Mouse (Mus musculus): ENCODE results near the gene Clstn3. TPM values are rescaled to one million over a fixed set of nuclear protein-coding genes. Genes with fewer than 3 reads are reported as not detected.
"Not testable (repeated sequence)": the region's sequence is repeated elsewhere in the genome, so short reads cannot be mapped to it uniquely, and the experiment has no call there.

Gene Clstn3
- total RNA-seq, 2 experiments from 2014 or later, result 272 to 280 TPM

DNA sequence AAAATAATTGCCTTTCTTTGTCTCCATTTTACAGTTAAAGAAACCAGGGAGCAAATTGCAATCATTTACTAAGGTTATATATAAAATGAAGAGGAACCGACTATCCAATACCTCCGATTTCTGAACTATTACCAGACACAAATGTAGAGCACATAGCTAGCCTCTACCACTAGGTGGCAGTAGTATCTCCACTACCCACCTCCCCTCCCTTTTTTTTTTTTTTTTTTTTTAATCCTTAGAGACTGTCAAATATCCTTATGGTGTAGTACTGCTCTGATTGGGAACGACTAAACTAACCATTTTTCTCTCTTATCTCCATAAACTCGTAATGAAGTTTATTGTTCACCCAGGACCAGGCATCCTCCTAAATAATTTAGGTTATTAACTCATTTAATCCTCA lies 15.7 kb upstream of the Clstn3 start:
- no peak for DNase-seq (ENCODE audit: low spot score in 2 of 2)

DNA sequence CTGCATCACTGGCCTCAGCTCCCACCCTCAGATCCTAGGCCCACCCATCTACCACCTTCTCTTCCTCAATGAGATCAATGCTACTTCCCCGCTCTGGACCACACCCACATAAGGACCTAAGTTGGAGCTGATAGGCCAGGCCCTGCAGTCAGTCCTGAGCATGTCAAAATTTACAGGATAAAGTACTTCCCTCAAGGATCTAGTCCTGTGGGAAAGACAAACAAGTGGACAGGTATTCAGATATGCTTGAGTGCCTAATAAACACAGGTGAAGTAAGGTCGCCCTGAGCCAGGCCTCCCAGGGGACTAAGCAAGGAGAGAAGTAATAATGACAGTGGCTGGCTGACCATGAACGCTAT lies 15.0 kb upstream of the Clstn3 start:
- no peak for DNase-seq (ENCODE audit: low spot score in 2 of 2)

DNA sequence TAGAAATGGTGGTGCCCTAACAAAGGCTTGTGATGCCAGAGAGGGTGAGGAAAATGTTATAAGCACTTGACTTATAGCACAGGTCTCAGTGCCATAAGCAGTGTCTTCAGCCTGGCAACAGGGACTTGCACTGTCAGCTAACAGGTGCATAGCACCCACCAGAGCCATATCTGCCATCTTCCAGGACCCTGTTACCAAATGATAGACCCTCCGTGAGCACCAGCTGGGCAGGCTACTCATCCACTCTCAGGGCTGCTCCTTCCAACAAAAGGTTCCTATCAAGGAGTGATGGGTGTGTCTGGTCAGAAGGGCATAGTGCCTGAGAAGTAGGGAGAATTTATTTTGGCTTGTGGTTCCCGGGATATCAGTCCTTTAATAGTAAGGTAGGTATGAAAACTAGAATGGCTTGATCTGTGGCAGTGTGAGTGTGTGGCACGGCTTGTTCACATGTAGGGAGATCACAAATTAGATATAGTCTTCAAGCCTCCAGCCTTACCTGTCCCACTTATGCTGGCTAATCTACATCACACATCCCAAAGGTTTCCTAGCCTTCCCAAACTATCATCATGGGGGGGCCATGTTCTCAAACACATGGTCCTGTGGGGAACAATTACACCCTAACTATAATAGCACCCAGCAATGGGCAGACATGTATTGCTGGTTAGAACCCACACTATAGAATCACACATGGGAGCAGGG lies 14.4 kb upstream of the Clstn3 start:
- DNase-seq (ENCODE audit: low spot score in 2 of 2), result no peak

DNA sequence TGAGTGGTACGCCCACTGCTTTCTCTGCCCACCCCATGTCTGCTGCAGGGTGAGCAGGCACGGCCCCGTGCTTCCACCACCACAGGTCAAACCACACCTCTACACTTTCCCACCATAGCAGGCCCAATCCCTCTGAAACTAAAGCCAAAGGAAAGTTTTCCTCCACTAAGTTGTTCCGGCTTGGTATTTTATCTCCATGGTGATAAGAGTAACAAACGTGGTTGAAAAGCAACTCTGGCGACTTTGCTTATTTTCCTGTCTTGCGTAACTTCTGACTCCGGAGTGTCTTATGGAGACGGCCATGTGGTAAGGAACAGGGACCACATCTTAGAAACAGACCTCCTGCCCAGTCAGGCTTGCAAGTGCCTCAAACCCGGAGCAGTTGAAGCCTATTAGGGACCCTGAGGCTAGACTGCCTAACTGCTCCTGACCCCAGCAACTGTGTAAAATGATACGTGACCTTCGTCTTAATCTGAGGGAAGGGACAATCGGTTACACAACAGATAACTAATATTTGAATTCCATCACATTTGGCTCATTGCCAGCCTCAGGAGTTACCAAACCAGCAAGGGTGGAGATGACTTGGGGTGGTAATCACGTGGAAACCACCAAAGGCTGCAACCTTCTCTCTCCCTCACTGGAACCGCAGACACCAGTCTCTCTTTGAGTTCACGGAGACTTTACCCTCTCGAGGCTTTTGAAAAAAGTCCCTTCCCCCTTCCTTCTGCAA lies 13.5 kb upstream of the Clstn3 start:
- no peak for DNase-seq (ENCODE audit: low spot score in 2 of 2)

DNA sequence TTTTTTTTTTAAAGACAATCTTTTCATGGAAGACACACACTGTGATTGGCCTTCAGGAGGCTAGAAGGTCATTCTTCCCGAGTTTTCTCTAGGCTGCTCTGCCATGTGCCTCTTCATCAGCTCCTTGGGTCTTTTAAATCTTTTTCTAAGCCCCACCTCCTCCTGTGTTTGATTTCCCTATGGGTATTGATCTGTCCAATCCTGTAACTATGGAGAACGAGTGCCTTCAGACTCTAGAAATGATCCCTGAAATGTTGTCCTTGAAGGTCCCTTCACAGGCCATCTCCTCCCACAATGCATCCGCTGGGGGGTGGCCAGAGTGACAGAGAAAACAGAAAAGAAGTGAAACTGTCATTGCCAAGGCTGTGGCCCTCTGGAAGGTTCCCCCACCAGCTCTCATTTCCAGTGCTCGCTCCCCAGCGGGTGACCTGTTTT lies 12.6 kb upstream of the Clstn3 start:
- no peak for DNase-seq (ENCODE audit: low spot score in 2 of 2)

DNA sequence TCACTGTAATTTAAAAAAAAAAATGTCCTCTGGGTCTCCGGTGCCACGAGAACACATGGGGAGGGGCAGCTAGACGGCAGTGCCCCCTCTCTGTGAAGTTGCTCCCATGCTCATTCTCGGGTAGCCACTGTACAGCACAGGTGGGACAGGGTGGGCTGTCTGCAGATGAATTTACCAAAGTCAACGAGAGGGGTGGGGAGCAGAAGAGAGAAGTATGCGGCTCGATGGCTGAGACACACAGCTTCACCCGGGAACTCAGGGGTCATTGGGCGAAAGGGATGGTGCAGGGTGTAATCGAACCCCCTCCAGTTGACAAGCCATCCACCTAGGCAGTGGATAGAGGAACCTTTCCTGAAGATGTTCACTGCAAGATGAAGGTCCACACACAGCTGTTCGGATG lies 12.2 kb upstream of the Clstn3 start:
- DNase-seq (ENCODE audit: low spot score in 2 of 2), result no peak

DNA sequence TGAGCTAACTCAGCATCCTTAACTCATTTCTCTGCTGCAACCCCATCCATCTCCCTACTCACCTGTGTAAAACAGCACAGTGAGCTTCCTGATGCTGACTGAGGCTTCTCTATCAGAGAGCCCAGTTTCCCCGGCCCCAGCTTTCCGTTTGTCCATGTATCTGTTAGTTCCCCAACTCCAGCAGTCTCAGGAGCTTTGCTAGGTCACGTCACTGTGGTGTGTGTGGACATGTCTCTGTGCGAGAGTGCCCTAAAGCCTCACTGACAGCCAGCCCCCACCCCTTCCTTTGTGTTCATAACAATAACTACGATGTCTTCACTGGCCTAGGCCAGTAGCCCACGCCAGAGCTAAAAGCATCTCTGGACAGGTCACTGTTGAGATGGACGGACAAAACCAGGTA lies 11.6 kb upstream of the Clstn3 start:
- no peak for DNase-seq (ENCODE audit: low spot score in 2 of 2)

DNA sequence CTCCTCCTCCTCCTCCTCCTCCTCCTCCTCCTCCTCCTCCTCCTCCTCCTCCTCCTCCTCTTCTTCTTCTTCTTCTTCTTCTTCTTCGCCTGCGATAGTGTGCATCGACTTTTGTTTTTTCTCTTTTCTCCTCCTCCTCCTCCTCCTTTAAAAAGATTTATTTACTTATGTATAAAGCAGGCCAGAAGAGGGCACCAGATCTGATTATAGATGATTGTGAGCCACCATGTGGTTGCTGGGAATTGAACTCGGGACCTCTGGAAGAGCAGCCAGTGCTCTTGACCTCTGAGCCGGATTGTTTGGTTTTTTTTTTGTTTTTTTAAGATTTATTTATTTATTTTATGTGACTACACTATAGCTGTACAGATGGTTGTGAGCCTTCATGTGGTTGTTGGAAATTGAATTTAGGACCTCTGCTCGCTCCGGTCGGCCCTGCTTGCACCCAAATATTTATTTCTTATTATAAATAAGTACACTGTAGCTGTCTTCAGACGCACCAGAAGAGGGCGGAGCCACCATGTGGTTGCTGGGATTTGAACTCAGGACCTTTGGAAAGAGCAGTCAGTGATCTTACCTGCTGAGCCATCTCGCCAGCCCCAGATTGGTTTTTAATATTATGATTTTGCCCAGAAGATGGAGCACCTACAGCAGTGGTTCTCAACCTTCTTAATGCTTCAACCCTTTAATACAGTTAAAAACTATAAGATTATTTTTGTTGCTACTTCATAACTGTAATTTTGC lies 10.9 kb upstream of the Clstn3 start:
- DNase-seq (ENCODE audit: low spot score in 2 of 2), result not testable (repeated sequence)

DNA sequence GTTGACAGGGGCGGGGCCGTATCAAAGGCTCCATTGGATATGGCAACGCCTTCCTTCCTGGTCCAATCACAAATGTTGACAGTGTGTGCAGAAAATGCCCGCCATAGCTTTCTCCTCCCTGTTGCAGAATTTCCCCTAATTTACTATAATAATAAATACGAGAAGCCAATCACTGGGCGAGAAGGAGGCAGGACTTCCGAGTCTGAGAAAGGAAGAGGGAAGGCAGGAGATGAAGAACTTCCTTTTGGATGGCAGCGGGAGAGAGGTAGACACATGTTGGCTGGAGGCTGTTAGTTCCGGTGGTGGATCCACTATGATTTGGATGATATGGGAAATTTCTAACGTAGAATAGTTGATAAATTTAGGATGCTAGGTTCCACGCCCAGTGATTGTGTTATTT lies 10.0 kb upstream of the Clstn3 start:
- no peak for DNase-seq (ENCODE audit: low spot score in 2 of 2)

DNA sequence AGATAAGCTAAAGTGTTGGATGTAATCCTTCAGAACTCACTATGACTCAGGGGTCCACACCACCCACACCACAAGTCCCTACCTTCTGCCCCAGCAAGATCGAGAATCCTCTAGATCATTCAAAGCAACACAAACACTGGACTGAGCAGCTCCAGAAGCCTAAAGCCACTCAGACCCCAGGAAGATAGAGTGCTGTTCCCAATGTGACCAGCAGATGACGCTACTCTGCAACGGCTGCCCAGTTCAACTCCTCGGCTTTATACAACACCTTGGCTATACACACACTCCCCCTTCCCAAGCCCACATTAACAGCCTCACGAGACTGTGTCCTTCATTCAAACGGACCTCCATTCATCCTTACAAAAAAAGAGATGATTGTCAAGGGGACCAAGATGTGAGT lies 8.2 kb upstream of the Clstn3 start:
- peak; percentile 64 to 66 for DNase-seq (ENCODE audit: low spot score in 2 of 2)

DNA sequence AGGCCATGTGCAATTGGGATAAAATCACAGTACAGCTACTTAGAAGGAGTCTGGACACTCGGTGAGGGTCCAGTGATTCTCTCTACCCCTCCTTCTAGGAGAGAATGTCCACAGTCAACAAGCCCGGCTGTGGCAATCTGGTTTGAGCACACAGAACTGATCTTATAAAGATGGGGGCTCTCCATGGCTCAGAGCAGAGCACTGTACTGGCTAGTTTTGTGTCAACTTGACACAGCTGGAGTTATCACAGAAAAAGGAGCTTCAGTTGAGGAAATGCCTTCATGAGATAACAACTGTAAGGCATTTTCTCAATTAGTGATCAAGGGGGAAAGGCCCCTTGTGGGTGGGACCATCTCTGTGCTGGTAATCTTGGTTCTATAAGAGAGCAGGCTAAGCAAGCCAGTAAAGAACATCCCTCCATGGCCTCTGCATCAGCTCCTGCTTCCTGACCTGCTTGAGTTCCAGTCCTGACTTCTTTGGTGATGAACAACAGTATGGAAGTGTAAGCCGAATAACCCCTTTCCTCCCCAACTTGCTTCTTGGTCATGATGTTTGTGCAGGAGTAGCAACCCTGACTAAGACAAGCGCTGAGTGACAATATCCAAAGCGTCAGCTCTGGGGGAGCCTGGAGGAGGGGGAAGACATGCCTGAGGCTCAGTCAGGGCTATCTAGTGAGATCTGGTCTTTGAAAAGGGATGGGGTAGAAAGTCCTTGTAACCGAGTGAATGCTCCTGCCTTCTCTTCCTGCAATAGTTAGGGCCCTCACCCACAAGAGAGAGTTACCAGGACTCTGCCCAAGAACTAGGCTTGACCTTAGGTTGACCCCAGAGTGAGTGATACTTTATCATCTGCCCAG lies 7.4 kb upstream of the Clstn3 start:
- not testable (repeated sequence) for DNase-seq (ENCODE audit: low spot score in 2 of 2)

DNA sequence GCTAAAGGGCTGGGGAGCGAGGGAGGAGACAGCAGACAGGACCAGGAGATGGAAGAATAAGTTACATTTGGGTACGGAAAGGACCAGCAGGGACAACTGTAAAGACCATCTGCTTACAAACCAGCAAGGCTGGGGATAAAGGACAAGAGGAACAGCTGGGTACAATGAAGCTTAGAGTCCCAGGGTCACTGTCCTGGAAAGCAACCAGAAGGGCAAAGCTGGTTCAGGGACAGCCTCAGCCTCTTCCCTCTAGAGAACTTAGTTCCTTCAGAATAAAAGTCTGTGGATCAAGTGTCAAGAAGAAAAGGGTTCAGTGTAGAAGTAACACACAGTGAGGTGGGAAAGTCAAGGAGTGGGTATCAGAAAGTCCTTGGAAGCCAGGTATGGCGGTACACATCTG lies 6.5 kb upstream of the Clstn3 start:
- DNase-seq (ENCODE audit: low spot score in 2 of 2), result no peak

DNA sequence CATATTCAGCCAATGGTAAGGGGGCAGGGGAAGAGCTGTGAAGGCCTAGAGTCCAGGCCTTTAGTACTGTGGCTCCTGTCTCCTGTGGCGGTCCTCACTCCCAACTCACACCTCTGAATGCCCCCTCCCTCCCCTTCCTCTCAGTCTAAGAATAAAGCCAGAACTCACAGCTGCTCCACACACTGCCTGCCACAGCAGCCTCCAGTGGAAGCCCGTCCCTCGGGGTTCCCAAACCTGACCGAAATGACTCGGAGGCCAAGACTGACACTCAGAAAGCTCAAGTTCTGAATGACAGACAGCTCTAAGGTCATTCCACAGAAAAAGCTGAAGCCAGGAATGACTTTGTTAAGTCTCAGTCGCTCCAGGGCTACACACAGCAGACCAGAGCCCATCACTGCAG lies 1.1 kb upstream of the Clstn3 start:
- DNase-seq (ENCODE audit: low spot score in 2 of 2), result no peak

DNA sequence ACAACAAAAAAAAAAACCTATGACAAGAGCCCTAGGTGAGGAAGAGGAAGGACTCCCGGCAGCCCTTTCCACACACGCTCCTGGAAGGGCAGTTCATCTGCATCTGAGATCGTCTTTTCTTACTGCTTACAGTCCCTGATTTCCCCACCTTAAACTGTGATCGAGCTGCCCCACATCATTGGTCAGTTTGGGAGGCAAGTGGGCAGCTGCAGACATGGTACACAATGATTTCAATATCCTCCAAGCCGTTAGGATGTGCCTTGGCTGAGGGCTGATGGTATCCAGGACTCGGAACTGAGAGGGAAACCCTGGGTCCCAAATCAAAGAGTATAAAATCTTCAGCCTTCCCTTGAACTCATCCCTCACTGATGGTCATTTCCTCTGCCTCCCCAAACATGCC lies 705 bp upstream of the Clstn3 start:
- DNase-seq (ENCODE audit: low spot score in 2 of 2), result no peak

DNA sequence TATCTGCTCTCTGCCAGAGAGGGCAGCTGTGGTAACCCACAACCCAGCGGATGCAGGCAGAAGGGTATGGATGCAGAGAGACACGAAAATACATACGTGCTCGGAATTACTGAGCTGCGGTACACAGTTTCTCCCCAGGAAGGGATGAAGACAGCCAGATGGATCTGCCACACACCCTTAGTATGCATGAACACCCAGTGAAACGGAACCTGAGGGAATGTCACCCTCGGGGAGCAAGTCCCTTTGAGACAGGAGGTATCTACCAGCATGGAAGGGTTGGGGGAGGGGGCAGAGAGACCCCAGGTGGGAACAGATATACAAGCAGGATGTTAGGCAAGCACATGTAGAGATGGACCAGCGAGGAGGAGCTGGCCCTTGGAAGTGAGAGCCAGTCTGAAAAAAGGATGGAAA lies 708 bp downstream of the Clstn3 start:
- peak in 1 of 2 experiments; percentile 49 for DNase-seq (ENCODE audit: low spot score in 2 of 2)

DNA sequence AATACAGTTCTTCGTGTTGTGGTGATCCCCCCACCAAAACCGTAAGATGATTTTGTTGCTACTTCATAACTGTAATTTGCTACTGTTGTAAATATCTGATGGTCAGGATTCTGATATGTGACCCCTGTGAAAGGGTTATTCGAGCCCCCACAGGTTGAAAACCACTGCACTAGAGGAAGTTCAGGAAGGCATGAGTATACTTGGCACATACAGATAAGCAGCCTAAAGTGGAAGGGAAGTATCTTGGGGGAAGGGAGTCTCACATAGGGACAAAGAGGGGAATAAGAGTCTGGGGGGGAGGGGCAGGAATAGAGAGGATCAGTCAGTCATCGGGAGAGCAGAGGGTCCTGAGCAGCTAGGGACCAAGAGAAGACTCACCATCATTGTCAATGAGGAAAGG lies 5.2 kb downstream of the Clstn3 start:
- no peak for DNase-seq (ENCODE audit: low spot score in 2 of 2)

DNA sequence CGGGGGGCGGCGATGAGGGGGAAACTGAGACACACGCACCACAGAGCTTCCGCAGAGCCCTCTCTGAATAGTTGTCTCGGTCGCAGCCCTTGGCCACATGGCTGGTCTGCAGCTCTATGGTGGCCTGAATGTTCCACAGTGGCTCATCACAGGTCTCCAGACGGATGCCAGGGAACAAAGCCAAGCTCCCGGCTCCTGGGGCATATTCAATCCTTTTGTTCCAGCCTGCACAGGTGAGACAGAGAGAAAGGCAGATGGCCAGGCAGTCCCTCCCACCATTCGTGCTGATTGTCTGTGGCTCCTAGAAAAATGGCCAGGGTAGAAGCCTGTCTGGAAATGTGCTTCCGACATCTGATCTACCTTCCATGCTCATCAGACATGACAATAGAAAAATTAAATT lies 6.1 kb downstream of the Clstn3 start:
- no peak for DNase-seq (ENCODE audit: low spot score in 2 of 2)

DNA sequence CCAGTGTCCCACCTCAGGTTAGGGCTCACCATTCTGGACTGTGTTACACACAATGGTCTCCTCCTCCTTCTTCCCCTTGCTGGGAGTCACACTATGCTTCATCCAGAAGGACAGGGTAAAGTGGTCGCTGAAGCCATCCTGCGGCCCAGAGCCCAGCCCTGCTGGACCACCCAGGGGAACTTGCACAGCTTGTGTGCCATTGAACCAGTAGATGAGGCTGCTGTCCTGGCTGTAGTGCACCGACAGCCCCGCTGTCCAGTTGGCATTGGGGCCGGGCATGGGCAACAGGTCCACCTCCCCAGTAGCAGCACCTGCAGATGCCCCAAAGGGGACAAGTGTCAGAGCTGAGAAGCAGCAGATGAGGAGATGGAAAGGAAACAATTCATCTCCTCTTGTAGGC lies 6.8 kb downstream of the Clstn3 start:
- no peak for DNase-seq (ENCODE audit: low spot score in 2 of 2)

DNA sequence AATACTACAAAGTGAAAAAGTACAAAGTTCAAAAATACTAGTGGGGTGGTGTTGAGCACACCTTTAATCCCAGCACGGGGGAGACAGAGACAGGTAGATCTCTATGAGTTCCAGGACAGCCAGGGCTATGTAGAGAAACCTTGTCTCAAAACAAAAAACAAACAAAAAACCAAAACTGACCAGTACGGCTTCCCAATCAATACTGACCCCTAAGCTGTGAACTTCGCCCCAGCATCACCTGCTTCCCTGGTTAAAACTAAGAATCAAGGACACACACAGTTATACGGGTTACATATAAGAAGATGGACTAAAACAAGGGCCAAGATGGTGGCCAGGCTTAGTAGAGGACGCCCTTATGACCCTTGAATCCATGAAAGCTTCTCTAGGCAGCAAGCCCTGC lies 8.4 kb downstream of the Clstn3 start:
- no peak for DNase-seq (ENCODE audit: low spot score in 2 of 2)

DNA sequence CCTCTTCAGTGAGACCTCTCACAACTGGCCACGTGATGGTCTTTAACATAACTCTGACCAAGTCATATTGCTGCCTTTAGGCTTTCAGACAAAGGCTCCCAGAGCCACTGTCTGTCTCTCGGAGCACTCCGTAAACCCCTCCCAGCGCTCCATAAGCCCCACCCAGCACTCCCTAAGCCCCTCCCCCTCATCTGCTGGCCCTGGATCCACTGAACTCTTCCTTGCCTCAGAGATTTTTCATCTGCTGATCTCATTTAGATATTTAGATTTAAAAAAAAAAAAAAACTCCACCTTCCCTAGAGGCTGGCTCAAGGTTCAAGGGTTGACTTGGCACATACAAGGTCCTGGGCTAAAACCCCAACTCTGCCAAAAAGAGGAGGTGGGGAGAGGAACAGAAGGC lies 10.8 kb downstream of the Clstn3 start:
- no peak for DNase-seq (ENCODE audit: low spot score in 2 of 2)

DNA sequence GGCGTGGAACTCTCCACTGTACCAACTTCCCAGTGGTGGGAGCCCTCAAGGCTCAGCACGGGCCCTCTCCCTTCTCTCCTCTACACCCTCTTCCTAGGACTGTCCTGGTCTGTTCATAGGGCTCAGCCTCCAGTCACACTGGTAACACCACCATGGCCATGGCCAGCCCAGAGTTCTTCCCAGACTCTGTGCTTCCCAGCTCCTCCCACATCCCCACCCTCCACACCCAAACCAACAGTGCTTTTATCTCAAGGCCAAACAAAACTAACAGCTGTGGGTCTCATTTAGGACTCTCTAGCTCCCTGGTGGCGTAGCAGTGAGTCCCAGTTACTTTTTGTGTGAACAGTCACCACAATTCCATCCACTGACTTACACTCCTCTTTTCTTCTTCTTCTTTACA lies 12.6 kb downstream of the Clstn3 start:
- DNase-seq (ENCODE audit: low spot score in 2 of 2), result no peak
